Mouse (Mus musculus): ENCODE measurements around the gene Vasp. TPM values are rescaled to one million over a fixed set of nuclear protein-coding genes. Genes with fewer than 3 reads are reported as not detected.

Vasp gene
- total RNA-seq, 2 experiments from 2014 or later, result 11.6 to 22.2 TPM

DNA sequence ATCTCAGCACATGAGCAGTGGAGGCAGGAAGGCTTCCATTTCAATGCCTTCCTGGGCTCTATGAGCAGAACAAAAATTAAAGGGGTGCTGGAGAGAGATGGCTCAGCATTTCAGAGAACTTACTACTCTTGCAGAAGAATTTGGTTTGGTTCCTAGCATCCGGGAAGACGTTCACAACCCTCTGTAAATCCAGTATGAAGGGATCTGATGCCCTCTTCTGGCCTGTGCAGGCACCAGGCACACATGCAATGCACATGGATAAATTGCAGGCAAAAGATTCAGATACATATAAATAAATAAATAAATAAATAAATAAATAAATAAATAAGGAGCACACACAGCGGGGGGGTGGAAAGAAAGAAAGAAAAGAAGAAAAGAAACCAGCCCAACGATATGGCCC lies 4.6 kb upstream of the Vasp start:
- no peak for DNase-seq (ENCODE audit: low spot score)

DNA sequence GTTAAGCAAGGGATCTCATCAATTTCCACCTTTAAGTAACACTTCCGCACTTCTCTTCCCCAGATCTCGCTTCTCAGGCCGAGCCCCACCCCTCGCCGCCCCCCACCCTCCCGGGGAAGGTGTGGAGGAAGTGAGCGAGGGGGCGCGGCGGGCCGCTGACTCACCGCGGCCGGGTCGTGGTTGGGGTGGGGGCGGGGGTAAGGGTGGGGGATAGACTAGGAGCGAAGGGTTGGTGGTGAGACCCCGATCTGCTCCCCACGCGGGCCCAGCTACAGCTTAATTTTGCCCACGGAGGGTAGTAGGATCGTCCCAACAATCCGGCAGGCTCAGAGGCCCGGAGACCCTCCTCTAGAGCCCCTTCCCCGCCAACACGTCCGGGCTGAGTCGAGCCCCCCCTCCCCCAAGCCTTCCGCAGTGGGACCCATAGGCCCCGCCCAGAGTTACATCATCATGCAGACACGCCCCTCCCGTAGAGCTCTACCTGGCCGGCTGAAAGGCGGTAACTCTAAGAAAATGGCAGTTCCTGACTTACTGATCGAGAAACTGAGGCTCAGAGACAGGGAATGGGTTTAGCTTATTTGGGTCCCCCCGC lies 652 bp upstream of the Vasp start:
- DNase-seq (ENCODE audit: low spot score), result peak; percentile 58

DNA sequence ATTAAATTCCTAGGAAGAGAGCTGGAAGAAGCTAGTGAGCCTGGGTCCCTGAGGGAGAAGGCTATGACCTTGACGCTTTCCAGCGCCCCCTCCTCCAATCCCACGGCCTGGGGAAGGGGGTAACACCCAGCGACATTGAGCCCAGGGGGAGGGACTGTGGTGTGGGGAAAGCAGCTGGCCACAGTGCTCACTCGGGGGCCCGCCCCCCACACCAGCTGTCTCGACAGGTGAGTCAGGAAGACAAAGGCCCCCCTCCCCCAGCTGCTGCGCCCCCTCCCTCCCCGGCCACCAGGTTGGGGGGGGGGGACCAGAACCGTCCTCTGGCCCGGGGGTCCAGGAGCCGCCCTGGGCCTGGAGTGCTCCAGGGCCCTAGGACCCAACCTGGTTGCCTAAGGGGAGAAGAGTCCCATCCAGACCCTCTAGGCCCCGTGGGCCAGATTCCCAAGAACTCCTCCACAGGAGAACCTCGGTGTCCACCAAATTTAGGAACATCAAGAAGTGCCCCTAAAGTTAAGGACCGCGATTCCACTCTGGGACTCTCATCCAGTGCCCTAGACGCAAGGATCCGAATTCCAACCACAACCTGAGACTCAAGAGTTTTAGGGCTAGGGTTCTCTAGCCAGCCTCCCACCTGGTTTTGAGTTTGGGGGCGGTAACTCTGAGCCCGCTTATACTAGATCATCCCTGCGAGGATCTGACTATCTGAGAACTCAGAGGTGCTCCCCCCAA lies 944 bp downstream of the Vasp start:
- no peak for DNase-seq (ENCODE audit: low spot score)

DNA sequence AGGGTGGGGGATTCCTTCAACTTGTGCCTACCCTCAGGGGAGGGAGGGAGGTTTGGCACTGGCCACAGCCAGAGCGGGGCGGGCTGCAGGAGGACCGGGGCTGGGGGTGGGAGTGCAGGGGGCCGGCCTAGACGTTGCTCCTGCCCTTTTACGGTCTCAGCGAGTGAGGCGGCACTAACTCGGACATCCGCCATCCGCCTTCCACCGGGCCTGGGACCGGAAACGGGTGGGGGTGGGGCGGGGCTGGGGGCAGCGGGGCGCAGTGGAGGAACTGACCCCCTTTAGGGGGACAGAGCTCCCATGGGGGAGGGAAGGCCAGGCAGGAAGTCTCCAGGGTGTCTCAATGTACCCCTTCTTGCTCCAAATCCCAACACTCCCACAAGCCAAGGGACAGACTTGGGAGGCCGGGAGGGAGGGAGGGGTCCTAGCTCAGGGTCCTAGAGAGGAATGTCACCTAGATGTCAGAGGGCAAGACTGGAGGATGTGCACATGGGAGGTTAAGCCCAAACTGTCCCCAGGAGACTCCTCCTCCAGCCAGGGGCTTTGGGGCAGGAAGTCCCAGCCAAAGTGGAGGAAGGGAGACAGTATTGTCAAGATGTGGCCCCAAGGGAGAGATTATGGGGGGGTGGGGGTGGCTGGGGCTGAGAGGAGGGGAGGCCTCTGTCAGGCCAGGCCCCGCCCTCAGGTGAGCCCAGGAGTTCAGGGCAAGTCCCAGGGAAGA lies 1.7 kb downstream of the Vasp start:
- DNase-seq (ENCODE audit: low spot score), result peak; percentile 54

DNA sequence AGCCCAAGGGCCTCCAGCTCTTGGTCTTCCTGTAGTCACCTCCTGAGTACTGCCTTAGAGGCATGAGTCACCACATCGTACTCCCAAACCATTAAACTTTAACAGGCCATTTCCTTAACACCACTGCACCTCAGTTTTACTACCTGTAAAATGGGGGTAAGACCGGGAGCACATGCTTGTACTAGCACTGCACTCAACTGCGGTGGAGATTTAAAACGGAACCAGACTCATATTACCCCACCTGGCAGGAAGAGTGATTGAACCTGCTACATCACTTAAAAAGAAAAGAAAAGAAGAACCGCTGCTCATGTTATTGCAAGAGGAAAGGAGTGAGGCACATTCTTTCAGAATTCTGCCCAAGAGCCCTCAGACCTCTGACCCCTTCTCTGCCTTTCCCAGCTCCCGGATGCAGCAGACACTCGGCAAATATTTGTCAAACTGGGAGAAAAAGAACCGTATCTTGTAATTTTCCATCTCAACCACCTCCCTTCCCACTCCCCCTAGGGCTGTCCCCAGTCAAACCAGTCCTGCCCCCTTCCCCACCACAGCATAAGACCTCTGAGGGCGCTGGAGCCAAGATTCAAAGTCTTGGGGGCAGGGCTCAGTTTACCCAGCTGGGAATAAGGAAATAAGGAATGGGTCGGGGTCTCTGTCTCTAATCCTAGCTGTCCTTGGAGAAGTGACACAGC lies 2.5 kb downstream of the Vasp start:
- DNase-seq (ENCODE audit: low spot score), result no peak

DNA sequence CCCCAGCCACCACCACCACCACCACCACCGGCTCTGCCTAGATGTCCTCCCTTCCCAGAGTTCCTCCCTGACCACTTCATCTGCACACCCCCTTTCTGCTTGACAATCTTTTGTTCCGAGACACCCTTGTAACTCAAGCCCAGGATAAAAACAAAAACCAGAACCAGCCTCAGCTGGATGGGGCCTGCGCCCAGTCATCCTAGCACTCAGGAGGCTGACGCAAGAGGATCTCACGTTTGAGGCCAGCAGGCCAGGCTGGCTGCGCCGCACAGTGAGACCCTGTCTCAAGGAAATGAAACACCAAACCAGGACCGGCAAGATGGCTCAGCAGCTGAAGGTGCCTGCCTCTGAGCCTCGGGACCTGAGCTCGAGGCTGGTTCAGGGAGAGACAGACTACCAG lies 4.6 kb downstream of the Vasp start:
- no peak for DNase-seq (ENCODE audit: low spot score)

DNA sequence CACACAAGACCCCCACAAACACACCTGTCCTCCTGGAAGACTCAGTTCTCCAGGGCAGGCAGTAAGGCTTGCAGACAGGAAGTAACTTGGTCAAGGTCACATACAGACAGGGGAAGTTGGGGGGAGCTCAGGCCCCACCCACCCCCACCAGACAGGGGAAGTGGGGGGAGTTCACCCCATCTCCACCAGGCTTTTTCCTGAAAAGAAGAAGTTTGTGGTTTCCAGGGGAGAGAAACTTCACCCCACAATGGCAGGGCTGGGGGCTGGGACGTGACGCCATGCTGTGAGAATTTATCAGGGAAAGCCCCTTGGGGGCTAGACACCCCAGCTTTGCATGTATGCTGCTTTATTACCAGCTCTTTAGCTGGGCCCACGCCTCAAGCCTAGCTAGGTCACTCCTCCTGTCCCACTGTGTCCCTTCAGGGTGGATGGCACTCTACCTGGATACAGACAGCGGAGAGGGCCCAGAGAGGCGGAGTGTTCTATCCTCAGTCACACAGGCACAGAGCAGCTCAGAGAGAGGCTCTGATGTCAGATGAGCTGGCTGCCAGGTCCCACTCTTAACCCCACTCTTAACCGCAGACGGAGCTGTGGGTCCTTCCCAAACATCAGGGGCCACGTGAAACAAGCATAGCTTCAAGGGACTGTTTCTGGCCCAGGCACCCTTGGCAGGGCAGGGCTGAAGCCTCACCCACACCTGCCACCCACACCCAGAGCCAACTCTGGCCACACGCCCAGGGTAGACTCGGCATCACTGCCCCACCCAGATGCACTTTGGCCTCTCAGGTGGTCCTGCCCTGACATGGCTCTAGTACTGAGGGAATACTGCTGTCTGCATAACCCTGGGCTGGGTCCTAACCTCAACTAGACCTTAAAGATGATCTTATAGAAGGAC lies 5.4 kb downstream of the Vasp start:
- DNase-seq (ENCODE audit: low spot score), result no peak

DNA sequence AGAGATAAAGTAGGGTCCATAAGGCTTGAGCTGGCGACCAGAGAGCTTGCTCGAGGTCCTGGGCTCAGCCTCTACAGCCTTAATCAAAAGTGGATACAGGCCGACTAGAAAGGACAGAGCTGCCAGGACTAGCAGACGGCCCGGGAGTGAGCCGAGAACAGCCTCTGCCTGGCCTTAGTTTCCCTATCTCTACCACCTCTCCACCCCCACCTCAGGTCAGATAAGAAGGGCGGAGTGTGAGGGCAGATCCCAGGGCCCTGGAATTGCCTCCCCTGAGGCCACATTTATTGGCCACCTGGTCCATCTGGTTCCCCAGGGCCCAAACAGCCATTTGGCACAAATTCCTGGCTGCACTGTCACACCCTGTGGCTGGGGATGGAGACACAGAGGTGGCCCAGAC lies 6.5 kb downstream of the Vasp start:
- no peak for DNase-seq (ENCODE audit: low spot score)

DNA sequence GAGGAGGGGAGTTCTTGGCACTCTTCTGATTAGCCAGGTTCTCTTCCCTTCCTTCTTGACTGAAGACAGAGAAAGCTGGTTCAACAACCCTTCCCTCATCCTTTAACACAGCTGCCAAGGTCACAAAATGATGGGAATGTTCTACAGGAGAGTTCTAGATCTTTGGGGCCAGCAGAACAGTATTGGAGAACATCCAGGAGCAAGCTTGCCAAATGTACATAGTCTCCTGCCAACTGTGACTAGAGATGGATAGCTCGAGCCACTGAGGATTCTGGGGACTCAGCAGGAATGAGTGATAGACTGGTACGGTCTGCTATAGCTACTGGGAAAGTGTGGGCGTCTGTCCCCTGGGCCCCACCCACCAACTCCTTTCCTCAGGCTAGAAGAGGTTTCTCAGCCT lies 13.3 kb downstream of the Vasp start:
- DNase-seq (ENCODE audit: low spot score), result peak; percentile 64

DNA sequence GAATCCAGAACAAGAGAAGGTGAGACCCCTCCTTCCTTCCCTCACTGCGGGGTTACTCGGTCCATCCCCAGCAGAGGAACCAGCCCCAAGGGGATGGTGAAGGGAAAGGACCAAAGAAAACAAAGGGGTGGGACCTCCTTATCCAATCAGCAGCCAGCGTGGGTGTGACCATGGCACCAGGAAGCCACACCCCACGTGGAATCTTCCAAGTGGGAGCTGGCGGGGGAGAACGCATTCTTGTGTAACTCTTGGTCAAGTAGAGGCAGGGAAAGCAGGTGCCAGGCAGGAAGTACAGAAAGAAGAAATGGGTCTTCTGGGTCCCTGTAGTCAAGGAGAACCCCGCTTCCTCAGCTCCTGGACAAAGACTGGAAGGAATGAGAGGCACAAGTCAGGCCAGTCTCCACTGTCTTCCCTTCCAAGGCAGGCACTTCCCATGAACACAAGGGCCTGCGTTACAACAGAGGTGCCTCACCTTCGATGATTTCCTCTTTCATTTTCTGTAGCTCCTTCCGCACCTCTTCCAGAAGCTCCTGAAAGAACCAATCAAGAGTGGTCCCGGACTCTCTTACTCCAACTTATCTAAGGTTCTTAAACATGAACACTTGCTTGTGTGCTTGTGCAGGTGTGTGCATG lies 14.1 kb downstream of the Vasp start:
- peak; percentile 59 for DNase-seq (ENCODE audit: low spot score)

DNA sequence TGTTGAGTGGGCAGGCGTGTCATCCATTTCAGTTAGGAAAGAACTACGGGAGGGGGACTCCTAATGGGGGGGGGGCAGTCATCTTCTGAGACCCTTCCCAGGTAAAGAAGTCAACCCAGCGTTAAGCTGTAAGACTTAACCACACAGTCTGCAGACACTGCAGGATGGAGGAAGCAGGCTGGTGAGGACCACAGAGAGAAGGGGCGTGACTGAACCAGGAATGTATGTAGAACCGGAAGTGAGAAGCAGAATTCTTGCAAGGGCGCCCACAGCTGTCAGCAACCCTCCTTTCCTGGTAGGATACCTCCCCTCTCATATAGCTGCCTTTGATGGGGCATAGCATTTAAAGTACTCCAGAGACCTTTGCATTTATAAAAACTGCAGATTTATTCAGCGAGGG lies 15.1 kb downstream of the Vasp start:
- no peak for DNase-seq (ENCODE audit: low spot score)

DNA sequence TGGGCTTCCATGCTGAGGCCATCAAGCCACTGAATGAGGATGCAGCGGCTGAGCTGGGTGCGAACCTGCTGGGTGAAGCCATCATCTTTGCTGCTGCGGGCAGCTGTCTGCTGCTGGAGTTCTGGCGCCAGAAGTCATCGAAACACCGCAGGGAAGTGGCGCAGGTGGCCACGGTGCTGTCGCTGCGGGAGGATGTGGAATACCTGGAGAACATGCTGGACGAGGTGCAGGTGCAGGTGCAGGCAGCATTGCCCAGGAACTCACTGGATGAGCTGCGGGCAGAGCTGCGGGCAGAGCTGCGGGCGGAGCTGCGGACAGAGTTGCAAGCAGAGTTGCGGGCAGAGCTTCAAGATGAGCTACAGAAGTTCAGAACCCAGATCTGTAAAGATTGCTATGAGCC lies 16.2 kb downstream of the Vasp start:
- DNase-seq (ENCODE audit: low spot score), result no peak

DNA sequence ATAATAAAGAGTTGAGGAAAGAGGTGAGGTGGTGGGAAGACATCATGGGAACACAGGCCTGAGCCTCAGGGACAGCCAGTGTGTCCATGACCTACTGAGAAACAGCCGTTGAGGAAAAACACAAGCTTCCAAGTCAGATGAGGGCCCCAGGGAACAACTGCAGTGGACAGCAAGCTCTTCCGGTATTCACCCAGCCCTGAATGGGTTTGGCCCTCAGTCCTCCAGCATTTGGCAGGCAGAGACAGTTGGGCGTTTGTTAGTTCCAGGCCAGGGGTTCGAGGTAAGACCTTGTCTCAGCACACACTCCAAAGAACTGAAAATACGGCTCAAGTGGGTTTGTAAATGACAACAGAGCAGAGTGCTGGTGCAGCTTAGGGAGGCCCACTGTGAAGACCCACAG lies 18.2 kb downstream of the Vasp start:
- DNase-seq (ENCODE audit: low spot score), result no peak

DNA sequence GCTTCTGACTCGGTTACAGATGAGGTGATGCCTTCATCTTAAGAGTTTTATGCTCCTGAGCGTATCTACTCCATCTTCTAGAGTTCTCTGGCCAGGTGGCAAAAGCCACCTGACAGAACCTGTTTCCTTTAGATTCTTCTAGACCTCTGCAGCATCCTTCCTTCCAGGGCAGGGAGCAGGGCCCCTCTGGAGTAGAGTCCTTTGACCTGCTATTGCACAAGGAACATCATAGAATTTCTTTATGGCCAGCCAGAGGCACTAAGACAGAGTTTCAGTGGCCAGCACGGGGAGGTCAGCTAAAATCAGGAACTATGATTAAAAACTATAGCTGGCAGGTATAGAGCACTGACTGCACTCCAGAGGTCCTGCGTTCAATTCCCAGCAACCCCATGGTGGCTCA lies 19.5 kb downstream of the Vasp start:
- no peak for DNase-seq (ENCODE audit: low spot score)

DNA sequence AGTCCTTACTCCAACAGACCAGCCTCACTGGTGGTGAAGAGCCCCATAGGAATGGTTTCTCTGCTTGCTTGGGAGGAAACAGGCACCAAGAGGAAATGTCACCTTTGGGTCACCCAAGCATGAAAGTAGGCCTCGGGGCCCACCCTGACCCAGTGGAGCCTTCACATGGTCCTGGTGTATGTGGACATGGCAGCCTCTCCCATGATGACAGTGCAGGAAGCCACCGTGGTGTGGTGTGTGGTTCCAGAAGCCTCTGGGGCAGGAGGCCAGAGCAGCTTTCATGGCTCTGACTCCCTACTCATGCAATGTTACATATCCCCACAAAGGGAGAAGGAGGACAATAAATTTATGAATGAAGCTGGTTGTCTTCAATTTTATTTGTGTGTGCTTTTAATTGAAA lies 24.1 kb downstream of the Vasp start:
- DNase-seq (ENCODE audit: low spot score), result no peak

DNA sequence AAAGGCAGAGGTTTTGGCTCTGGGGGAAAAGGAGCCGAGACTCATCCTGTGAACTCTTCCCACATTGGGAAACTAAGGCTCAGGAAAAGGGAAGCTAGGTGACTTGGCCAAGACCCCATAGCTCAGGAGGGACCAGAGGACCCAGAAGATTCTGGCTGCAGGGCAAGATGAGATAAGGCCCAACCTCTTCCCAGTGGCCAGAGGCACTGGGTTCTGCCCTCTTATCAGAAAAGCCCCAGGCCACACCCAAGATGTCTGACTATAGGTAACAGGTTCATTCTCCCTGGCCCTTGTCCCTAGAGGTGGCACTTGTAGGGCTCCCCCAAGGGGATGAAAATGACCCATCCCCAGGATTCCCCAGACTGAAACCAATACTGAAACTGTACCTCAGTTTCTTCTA lies 24.8 kb downstream of the Vasp start:
- no peak for DNase-seq (ENCODE audit: low spot score)

DNA sequence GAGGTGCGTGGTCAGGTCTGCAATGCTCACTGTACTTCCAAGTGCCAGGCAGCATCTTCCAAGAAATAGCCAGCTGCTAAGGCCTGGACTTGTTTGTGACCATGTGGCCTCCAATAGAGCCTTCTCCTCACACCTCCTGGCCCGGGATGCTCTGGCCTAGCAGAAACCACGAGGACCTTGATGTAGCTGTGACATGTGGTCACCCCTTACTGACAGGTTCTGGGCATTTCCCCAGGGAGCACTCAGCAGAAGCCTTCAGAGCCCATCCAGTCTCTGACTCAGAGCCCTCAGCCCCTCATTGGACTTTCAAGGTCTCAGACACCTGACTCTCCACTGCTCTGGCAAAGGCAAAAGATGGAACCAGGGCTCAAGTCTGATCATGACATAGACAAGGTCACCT lies 26.5 kb downstream of the Vasp start:
- no peak for DNase-seq (ENCODE audit: low spot score)

DNA sequence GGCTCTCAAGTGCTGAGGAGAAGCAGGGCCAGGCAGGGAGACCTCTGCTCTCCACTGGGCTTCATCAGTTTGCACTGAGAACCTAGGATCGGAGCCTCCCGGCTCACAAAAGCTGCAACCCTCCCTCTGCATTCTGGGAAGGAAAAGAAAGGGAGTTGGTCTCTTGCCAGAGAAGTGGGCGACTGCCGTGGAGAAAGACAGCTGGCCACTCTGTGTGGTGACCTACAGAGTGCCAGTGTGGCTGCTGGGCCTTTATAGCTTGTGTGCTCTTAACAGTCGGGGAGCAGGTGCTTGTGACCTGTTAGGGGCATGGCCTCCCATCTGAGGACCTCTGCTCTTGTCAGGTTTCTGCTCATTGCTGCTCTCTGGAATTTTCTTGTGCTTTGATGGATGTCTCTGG lies 27.8 kb downstream of the Vasp start:
- no peak for DNase-seq (ENCODE audit: low spot score)

DNA sequence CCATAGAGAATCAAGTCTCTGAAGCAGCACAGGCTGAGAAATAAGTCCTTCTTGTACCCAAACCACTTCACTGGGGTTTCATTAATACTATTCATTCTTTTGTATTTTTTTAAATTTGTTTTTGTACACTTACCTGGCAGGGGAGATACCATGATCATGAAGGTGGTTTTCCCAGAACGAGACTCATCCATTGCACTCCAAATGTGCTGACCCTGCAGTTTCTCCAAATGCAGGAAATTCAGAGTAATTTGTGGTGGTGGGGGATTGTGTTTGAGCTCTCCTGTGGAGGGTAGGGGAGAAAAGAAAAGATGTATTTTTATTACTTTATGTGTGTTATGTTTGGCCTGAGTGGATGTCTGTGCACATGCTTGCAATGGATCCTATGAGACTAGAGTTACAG lies 29.6 kb downstream of the Vasp start:
- DNase-seq (ENCODE audit: low spot score), result no peak

DNA sequence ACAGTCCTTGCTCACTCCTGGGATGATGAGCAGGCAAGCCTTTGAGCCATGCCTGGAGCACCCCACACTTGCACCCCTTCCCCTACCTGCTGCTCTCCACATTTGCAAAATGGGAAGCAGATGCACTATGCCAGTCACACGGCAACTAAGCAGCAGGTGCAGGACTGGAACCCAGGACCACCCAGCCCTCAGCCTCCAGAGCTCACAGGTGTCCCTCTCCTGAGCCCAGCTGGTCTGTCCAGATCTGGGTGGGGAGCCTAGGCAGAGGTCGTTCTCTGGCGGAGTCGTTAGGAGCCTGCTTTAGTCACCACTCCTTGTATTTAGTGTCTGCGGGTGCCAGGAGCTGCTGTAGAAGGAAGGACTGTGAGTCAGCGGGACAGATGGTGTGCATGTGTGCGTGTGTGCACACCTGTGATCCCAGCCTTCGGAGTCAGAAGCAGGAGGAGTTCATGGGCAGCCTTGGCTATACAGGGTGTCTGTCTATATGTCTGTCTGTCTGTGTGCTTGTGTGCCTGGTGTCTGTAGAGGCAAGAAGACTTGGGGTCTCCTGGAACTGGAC lies 30.6 kb downstream of the Vasp start:
- no peak for DNase-seq (ENCODE audit: low spot score)

DNA sequence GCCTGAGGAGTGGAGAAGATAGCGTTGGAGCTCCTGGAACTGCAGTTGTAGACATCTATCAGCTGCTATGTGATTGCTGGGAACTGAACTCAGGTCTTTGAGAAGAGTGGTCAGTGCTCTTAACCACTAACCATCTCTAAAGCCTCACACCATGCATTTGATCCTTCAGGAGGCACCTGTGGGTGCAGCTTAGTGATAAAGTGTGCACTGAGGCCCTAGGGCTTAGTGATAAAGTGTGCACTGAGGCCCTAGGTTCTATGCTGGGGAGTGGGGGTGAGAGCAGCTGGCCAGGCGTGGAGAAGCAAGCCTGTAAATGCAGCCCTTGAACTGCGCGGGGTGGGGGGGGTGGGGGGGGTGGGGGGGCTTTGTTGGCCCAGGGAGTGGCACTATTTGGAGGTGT lies 31.6 kb downstream of the Vasp start:
- no peak for DNase-seq (ENCODE audit: low spot score)
